Mouse (Mus musculus) erythroblast, embryonic 14.5 days (primary cell): Measurements from ENCODE around the gene Adssl1.

Source experiments
- GATA1 ChIP-seq: IDR thresholded peaks from 2 replicates; pipeline ENCODE4 v1.6.1; 2012; ENCODE audit warnings: low read length, inconsistent platforms, mixed read lengths
- TAL1 ChIP-seq: IDR thresholded peaks from 3 replicates; pipeline ENCODE4 v1.6.1; 2012; ENCODE audit warnings: low read length, inconsistent platforms, mixed read lengths

- TF ChIP-seq GATA1 (no peak), TAL1 (no peak)
Observed at GRCm38 (mm10) chr12:112591240-112591639, 28.6 kb upstream of the Adssl1 start.
